Mouse (Mus musculus) stomach, postnatal 0 days (tissue): ENCODE measurements around the gene Siae. TPM values are rescaled to one million over a fixed set of nuclear protein-coding genes. Genes with fewer than 3 reads are reported as not detected.

ENCODE experiments used
- ATAC-seq: fragments of 200-750 bp; cut with Nextera tagmentation; 2 replicates; pipeline ENCODE4 v1.8.0; 2017; ENCODE audit not compliant: low FRiP score, low TSS enrichment
- DNase-seq: peaks from one replicate; pipeline ENCODE4 v3.0.0-alpha.2; 2016; ENCODE audit warnings: low spot score
- H3K27ac ChIP-seq: fragments of 300-500 bp; sonication (generic); replicated peaks from 2 replicates; pipeline ENCODE4 v1.5.1; 2014; ENCODE audit warnings: mild to moderate bottlenecking, control low read depth
- H3K27me3 ChIP-seq: fragments of 300-500 bp; sonication (generic); 2 replicates; pipeline ENCODE4 v1.6.1; 2014; ENCODE audit warnings: low read length; ENCODE audit not compliant: control insufficient read depth, insufficient read depth
- H3K36me3 ChIP-seq: fragments of 300-500 bp; sonication (generic); 2 replicates; pipeline ENCODE4 v1.6.1; 2014; ENCODE audit warnings: low read length, mixed read lengths; ENCODE audit not compliant: control insufficient read depth, insufficient read depth
- H3K4me1 ChIP-seq: fragments of 300-500 bp; sonication (generic); replicated peaks from 2 replicates; pipeline ENCODE4 v1.6.1; 2014; ENCODE audit warnings: antibody characterized with exemption; ENCODE audit not compliant: control insufficient read depth, insufficient read depth
- H3K4me2 ChIP-seq: fragments of 300-500 bp; sonication (generic); replicated peaks from 2 replicates; pipeline ENCODE4 v1.6.1; 2014; ENCODE audit warnings: low read depth, mild to moderate bottlenecking, control low read depth, moderate library complexity
- H3K4me3 ChIP-seq: fragments of 300-500 bp; sonication (generic); 2 replicates; pipeline ENCODE4 v1.5.1; 2014; ENCODE audit warnings: low read depth, low read length, control low read depth
- H3K9ac ChIP-seq: fragments of 300-500 bp; sonication (generic); 2 replicates; pipeline ENCODE4 v1.6.1; 2014; ENCODE audit warnings: mild to moderate bottlenecking, low read length, control low read depth, mixed read lengths
- H3K9me3 ChIP-seq: fragments of 300-500 bp; sonication (generic); 2 replicates; pipeline ENCODE4 v1.6.1; 2016; ENCODE audit warnings: low read length; ENCODE audit not compliant: control insufficient read depth
- CTCF ChIP-seq: IDR thresholded peaks from 2 replicates; pipeline ENCODE4 v1.5.1; 2016; ENCODE audit warnings: antibody characterized with exemption, low read depth, mild to moderate bottlenecking, moderate library complexity
- EP300 ChIP-seq: optimal IDR thresholded peaks from 2 replicates; pipeline ENCODE3; 2016; ENCODE audit warnings: antibody characterized with exemption
- WGBS: fragments of 180-500 bp; shearing (Covaris S2); extraction: QIAGEN DNeasy Blood & Tissue Kit; methylation state at CpG from one replicate; pipeline ENCODE4 v1.1.7; 2014; 5-methylcytosine and 5-hydroxymethylcytosine counted together
- polyA plus RNA-seq: library from polyadenylated mRNA; unstranded; fragments of >200 nt; fragmentation: Nextera tagmentation; extraction: Ambion mirVana; gene quantifications from 2 replicates; pipeline ENCODE4 v1.2.1, GENCODE M21; 2015

Gene Siae
- polyA plus RNA-seq, 1 experiment from 2014 or later, result 6.9 TPM

- no peak overlapping the region for H3K27ac ChIP-seq
- no peaks in the 10 kb centered on the region for H3K9me3 ChIP-seq
- H3K4me1 ChIP-seq, result no peaks in the 10 kb centered on the region
- TF ChIP-seq CTCF (peak; percentile 76), EP300 (no peak)
- 61% methylated on average over 5 of the region's 5 CpGs for WGBS
- H3K4me2 ChIP-seq, result no peak overlapping the region
- H3K36me3 ChIP-seq, result no peaks in the 10 kb centered on the region
- DNase-seq (no peak), ATAC-seq (no peak)
- no peak overlapping the region for H3K4me3 ChIP-seq
- no peaks in the 10 kb centered on the region for H3K27me3 ChIP-seq
- no peak overlapping the region for H3K9ac ChIP-seq
Observed at GRCm38 (mm10) chr9:37689970-37690686, 134.6 kb downstream of the Siae start.

Other genes with a start within 250 kb of the Siae start
- 2.2 TPM in 2 replicates for gene Ccdc15, start 207.3 kb upstream of the Siae start, polyA plus RNA-seq
- gene Hepacam, start 188.3 kb upstream of the Siae start, polyA plus RNA-seq, result 0.08 and 0.10 TPM in 2 replicates
- 4.4 and 5.2 TPM in 2 replicates for gene Robo4, start 153.8 kb upstream of the Siae start, polyA plus RNA-seq
- 0.02 and 0.11 TPM in 2 replicates for gene Robo3, start 122.5 kb upstream of the Siae start, polyA plus RNA-seq
- gene Msantd2, start 66.4 kb upstream of the Siae start, polyA plus RNA-seq, result 7.5 TPM in 2 replicates
- 28.2 and 30.5 TPM in 2 replicates for gene Esam, start 27.6 kb upstream of the Siae start, polyA plus RNA-seq
- 350 and 369 TPM in 2 replicates for gene Vsig2, start 16.4 kb upstream of the Siae start, polyA plus RNA-seq
- gene Nrgn, start 2.8 kb upstream of the Siae start, polyA plus RNA-seq, result 2.3 and 2.6 TPM in 2 replicates
- gene Spa17, start 58.0 kb downstream of the Siae start, polyA plus RNA-seq, result 3.4 and 4.0 TPM in 2 replicates
- gene Tbrg1, start 101.6 kb downstream of the Siae start, polyA plus RNA-seq, result 171 and 180 TPM in 2 replicates
- gene Panx3, start 113.5 kb downstream of the Siae start, polyA plus RNA-seq, result 0.15 TPM in 1 of 2 replicates, not detected in the other
- 0.04 TPM in 1 of 2 replicates, not detected in the other for gene Olfr160, start 160.6 kb downstream of the Siae start, polyA plus RNA-seq
- gene Olfr874, start 189.4 kb downstream of the Siae start, polyA plus RNA-seq, result not detected in 2 replicates
- gene Olfr875, start 216.2 kb downstream of the Siae start, polyA plus RNA-seq, result not detected in 2 replicates
- not detected in 2 replicates for gene Olfr876, start 247.3 kb downstream of the Siae start, polyA plus RNA-seq